Mouse (Mus musculus): ENCODE results near the gene Cox6a1.
"Not testable (repeated sequence)": the region's sequence is repeated elsewhere in the genome, so short reads cannot be mapped to it uniquely, and the experiment has no call there.

Gene Cox6a1

DNA sequence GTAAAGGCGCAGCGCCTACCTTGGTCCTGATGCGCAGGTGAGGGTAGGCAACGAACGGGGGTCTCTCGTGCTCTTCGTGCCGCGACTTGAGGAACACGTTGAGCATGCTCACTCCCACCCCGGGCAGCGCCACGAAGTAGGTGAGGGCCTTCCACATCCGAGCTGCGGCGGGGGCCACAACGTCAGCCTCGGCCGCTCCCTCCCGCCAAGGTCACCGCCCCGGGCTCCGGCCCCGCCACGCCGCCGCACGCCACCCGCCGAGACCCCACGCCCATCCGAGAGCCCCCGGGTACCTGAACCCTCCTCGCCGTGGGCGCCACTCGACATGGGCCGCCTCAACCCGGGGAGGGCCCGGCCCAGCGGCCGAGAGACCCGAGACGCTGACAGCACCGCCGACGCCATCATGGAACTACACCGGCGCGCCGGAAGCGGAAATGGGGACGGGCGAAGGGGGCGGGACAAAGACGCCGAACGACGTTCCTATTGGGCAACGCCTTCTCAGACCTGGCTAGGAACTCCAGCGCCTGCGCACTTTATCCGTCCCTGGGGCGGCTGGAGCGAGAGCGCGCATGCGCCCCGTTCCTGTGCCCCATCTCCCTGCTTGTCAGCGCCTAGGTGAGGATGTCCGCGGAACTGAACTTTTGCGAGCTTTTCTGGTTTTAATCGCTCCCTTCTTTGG lies at the start of gene Cox6a1:
TSS of gene Cox6a1 (minus strand) at position 436 of the 679 bp plus-strand sequence.
- DNase-seq (ENCODE audit: low spot score in 2 of 2): peak; percentile 96 to 98

DNA sequence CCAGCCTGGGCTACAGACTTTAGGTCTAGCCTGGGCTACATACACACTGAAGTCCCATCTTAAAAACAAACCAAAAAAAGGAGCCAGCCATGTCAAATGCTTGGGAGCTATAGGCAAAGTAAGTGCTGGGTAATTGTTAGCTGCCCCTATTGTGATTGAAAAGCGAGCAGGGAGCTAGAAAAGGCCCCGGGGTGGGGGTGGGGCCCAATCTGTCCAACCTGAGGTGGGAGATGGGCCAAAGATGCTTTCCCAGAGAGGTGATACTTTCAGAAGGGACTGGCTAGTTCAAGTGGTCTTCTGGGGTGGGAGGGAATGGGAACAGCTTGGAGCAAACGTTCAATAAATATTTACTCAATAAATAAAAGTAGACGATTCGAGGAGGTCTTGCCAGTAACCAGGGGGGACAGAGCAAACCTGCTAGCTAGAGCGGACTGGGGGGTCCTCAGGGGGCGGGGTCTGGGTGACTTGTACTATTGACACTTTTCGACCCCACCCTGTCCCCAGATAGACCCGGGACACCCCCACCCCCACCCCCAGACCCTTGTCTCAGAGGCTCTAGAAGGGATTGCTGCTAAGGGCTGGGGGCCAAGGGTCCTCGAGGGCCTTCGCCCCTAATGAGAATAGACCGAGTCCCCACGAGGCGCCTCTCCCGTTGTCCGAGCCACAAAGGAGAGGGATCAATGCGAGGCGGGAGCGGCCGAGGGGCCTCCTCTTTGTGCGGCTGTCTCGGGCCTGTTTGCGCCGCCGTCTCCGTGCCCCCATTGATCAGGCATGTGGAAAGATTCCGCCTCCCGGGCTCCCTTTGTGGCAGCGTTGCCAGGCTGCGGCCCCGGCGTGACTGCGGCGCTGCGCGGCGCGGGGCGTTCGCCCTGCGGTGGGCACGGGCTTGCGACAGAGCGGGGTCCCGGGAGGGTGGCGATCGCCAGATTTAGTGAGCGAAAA lies 49.3 kb upstream of the Cox6a1 start:
- DNase-seq (ENCODE audit: low spot score in 2 of 2): no peak

DNA sequence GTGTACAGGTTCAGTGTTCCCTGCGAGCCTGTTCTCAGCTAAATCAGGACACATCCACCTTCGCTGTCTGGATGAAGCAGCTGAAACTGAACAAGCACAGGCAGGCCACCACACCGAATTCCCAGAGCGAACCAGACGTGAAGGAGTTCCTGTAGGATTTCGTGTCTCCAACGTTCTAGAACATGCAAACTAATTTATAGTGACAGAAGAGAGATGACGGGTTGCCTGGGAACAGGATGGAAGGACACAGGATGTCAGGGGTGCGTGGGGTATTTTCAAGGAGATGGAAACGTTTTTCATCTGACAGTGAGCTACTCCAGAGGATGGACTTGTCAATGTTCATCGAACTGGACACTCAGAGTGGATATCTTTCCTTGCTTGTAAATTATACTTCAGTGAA lies 47.9 kb upstream of the Cox6a1 start:
- no peak for DNase-seq (ENCODE audit: low spot score in 2 of 2)

DNA sequence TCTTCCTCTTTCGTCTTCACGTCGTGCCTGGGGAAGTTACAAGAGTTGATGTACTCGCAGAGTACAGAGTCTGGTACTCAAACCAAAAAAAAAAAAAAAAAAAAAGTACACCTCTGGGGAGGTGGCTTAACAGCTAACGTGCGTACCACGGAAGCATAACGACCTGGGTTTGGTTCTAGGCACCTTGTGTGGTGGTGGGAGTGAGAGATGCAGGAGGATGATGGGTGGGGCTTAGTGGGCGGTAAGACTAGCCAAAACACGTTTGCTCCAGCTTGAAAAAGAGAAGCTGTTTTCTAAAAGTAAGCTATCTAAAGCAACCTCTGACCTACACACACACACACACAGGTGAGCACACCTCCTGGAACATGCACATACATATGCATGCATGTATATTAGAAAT lies 46.1 kb upstream of the Cox6a1 start:
- DNase-seq (ENCODE audit: low spot score in 2 of 2): no peak

DNA sequence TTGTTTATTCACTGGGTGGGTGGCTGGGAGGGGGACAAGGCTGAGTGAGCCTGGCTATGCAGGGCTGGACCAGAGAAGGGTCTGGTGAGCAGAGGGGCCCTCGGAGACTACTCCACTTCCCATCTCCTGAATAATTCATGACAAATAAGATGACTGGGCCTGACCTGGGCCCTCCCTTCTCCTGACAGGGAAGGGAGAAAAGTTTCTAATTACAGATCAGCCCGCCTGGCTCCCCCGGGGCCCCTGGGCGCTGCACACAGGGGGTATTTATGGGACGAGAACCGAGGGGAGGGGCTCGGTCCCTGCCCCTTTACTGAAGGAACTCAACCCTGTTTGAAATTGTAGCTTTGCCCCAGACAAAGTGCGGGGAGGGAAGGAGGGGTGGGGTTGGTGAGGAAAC lies 45.4 kb upstream of the Cox6a1 start:
- DNase-seq (ENCODE audit: low spot score in 2 of 2): no peak

DNA sequence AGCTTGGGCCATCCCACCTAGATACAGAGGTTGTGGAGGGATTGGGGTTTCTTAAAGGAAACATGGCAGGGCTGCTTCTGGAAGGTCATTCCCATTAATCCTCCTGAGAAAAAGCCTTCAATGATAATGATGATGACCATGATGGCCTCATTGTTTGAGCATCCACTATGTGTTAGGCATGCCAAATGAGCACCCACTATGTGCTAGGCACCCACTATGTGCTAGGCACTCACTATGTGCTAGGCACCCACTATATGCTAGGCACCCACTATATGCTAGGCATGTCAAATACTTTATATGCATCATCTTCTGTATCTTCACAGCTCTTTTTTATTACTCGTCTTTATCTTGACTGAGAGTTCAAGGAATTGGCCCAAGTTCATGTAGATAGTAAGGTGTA lies 44.2 kb upstream of the Cox6a1 start:
- DNase-seq (ENCODE audit: low spot score in 2 of 2): no peak

DNA sequence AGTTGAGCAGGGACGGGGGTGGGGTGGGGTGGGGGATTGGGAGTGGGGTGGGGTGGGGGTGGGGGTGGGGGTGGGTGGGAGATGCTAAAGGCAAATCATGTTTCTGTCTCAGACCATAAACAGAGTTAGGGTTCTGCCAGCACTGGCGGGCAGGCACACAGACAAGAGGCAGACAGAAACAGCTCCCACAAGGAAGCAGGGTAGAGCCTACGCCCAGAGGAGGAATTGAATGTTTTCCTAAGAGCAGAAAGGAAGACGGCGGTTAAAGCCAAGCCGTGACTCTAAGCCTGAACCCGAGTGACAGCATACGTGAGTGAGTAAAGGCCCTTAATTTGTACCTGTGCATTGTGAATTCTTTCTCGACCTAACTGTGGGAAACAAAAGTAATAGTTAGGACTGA lies 43.2 kb upstream of the Cox6a1 start:
- DNase-seq (ENCODE audit: low spot score in 2 of 2): no peak

DNA sequence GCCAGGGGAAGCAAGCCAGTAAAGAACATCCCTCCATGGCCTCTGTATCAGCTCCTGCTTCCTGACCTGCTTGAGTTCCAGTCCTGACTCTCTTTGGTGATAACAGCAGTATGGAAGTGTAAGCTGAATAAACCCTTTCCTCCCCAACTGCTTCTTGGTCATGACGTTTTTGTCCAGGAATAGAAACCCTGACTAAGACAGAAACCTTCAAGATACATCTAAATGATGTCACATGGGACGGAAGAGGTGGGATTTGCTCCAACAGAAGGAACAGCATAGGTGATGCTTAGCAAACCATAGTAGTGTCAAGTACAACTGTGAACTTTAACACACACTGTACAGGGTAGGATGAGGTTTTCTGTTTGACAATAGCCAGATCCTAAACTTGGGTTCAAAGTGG lies 30.1 kb upstream of the Cox6a1 start:
- not testable (repeated sequence) for DNase-seq (ENCODE audit: low spot score in 2 of 2)

DNA sequence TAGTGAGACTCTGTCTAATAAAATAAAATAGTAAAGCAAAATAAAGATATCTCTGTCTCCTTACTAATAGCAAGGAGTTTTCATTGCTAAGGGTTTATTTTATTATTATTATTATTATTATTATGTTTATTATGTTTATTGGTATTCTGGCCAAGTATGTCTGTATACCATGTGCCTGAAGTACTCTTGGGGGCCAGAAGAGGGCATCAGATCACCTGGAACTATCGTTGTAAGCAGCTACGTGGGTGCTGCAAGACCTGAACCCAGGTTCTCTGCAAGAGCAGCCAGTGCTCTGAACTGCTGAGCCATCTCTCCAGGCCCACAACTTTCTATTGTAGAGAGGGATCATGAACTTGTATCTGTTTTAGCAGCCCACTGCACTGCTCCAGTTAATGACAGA lies 26.7 kb upstream of the Cox6a1 start:
- DNase-seq (ENCODE audit: low spot score in 2 of 2): no peak

DNA sequence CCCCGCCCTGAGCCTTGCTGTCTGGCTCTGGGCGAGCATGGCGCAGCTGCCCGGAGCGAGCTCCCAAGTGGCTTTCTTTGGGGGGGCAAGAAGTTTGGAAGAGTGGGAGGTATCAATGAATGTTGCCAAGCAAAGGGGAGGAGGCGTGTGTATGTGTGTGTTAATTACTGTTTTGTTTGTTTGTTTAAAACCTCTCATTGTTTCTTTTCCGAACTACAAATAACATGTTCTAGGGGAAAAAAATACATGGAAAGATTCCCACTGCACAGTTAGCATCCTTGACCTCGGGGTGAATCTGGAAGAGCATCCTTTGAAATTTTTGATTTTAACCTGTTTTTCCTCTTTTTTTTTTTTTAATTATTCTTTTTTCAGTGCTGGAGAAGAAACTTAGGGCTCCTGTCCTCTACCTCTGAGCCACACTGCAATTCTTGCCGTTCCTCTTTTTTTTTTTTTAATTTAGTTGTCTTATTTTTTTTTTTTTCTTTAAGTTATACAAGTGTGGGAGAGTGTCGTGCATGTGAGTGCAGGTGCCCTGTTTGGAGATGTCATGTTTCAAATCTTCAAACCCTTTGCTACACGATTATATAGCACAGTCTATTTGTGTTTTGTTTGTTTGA lies 25.5 kb upstream of the Cox6a1 start:
- DNase-seq (ENCODE audit: low spot score in 2 of 2): no peak

DNA sequence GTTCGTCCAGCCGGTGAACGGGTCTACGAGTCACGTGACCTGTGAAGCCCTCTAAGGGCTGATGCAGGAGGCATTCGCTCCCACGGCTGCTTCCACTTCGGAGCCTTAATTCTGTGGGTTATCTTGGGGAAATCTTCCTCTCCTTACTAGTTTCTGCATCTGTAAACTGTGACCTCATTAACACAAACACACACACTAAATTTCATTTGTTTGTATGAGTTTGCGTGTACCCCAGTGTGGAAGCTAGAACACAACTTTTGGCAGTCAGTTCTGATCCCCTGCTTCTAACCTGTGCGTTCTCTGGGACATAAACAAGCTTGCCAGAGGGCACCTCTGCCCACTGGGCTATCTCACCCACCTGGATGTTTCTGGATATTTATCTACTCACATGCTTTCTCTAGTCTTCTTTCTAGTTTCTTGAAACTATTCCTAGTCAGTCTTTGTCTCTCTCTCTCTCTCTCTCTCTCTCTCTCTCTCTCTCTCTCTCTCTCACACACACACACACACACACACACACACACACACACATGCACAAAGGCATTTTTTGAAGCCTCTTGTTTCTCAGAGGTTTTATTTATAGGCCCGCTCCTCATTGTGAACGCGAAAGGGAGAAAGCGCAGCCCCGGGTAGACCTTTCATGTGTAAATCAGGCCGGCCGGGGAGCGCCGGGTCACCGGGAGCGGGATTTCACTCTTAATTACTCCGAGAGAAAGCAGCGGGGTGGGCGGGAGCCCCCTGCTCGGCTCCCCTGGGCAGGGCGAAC lies 24.8 kb upstream of the Cox6a1 start:
- no peak for DNase-seq (ENCODE audit: low spot score in 2 of 2)

DNA sequence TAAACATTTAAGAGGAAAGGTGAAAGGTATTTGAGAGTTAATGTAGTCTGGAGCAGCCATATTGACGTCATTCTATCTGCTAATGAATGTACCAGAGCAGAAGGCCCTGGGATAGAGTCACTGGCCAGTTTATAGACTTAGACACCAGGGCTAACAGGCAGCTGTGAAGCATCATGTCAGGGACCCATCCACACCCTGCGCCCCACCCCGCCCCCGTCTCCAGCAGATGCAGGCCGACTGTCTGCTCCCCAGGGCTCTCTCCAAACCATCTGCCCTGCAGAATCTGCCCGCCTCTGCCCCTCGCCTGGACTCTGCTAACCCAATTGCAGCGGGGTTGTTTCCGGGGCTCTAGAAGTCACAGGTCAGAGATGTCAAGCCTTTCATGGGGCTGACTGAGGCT lies 23.0 kb upstream of the Cox6a1 start:
- DNase-seq (ENCODE audit: low spot score in 2 of 2): peak; percentile 14 to 15

DNA sequence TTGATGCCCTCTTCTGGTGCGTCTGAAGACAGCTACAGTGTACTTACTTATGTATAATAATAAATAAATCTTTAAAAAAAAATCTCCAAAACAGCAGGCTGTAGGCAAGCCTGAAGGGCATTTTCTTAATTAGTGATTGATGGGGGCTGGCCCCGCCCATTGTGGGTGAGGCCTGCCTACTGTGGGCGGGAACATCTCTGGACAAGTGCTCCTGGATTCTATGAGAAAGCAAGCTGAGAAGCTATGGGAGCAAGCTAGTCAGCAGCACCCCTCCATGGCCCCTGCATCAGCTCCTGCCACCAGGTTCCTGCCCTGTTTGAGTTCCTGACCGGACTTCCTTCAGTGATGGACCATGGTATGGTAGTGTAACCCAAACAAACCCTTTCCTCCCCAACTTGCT lies 16.0 kb upstream of the Cox6a1 start:
- DNase-seq (ENCODE audit: low spot score in 2 of 2): no peak

DNA sequence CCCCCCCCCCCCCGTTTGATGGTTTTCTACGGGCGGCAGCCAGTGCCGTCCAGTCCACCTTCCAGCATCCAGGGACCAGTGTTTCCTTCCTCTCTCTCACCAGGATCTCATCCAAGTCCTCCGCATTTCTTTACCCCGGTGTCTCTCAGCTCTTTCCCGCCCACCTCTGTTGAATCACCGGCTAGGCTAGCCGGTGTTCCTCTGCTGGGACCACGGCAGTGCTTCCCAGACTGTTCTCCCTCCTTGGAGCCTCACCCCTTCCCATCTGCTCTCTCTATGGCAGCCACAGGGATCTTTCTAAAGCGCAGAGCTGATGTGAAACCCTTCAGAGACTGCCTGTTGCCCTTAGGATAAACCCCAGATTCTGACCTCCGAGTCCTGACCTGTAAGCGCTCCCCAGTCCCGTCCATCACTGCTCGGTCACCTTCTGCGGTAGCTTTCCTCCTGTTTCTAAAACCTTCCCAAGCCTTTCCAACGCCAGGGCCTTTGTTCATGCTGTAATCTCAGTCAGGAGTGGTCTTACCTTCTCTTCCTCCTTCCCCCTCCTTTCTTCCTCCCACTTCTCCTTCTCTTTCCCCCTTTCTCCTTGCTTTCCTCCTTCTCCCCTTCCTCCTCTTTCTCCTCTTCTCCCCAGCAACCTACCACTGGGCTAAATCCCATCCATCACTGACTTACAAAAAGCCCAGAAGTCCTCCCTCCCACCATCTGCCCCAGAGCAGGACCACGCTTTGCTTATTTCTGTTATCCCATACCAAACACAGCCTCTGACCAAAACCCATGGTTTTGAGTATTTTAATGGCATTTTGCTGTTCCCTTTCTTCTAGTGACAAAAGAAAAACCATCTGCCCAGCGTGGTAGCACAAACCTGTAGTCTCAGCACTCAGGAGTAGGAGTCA lies 14.3 kb upstream of the Cox6a1 start:
- DNase-seq (ENCODE audit: low spot score in 2 of 2): no peak

DNA sequence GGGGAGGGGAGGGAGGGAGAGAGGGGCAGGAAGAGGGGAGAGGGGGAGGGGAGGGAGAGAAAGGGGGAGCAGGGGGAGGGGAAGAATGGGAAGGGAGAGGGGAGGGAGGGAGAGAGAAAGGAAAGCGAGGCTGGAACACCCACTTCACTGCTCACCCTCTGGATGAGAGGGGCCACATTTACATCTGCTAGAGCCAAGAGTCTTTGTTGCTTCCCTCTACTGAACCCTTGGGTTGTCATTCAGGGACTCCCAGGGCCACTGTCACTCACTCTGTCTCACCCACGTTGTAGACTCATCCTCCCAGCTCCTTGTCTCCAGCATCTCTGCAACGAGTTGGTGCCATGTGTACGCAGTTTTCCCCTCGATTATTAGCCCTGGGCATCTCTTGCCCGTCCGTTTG lies 13.4 kb upstream of the Cox6a1 start:
- no peak for DNase-seq (ENCODE audit: low spot score in 2 of 2)

DNA sequence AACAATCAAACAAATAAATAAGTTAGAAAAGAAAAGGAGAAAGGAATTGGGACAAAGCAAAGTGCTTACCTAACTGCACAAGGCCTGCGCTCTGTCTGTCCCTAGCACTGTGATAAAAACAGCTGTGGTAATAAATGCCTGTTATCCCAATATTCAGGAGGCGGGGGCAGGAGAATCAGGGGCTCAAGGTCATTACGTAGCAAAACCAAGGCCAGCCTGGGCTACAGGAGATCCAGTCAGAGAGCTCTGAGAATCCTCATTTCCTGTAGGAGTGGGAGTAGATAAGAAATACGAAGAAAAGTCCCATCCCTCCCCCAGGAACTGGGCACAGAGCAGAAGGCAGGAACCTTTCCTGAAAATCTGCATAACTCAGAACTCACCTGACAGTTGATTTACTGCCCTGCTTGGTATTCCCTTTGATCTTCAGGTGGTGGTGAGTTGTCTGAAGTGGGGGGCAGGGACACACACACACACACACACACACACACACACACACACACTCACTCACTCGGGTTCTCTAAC lies 11.1 kb upstream of the Cox6a1 start:
- no peak for DNase-seq (ENCODE audit: low spot score in 2 of 2)

DNA sequence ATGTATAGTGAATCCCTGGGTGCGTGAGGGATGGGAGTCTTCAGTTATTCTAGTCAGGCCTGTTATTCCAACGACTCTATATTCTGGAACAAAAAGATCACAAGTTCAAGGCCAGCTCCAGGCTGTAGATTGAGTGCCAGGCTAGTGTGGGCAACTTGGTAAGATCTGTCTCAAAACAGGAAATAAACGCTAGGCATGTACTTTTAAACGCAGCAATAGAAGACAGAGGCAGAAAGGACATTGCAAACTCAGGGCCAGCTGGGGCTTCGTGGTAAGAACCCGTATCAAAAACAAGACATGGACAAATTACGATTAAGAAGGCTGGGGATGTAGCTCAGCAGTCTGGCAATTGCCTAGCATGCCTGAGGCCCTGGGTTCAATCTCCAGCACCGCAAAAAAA lies 10.7 kb upstream of the Cox6a1 start:
- no peak for DNase-seq (ENCODE audit: low spot score in 2 of 2)

DNA sequence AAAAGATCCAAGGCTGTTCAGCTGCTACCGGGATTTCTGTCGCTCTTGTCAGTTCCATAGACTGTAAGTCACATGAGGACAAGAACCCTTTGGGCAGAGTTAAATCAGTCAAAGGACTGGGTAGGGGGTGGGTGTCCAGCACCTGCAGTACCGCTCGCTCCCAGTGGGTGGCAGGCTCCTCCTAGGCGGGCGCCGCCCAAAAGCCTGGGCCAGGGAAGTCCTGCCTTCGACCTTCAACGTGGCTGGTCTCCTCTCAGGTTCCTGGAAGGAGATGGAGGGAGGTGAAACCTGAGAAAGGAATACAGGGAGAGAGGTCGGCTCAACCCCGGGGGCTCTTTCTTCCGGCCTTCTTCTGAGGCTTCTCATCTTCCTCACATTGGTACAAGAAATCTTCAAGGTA lies 10.1 kb upstream of the Cox6a1 start:
- peak; percentile 72 to 85 for DNase-seq (ENCODE audit: low spot score in 2 of 2)

DNA sequence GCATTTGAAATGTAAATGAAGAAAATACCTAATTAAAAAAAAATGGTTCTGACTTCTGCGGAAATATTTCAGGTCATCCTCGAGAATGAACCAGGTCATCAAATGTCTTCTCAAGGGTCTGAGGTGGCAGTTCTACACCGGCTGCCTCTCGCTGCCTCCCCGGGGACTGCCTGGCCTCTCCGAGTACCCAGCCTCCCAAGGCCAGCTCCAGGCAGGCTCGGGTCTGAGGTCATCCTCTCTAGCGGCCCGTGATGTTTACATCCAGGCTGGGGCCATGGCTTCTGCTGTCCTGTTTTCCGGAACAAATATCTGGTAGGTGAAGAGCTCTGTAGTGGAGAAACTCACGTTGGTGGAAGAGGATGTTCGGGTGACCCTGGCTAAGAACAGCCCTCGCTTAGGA lies 6.3 kb upstream of the Cox6a1 start:
- no peak for DNase-seq (ENCODE audit: low spot score in 2 of 2)

DNA sequence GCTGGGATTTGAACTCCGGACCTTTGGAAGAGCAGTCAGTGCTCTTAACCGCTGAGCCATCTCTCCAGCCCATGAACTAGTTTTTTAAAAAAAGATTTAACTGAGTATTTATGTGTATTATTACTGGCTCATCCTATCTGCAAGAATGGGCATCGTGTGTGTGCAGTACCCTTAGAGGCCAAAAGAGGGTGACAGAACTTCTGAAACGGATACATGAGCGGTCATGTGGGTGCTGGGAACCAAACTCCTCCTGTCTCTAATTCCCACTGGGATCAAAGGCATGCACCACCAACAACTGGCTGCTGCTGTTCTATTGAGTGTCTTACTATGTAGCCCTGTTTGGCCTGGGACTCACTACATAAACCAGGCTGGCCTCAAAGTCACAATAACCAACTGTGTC lies 2.6 kb upstream of the Cox6a1 start:
- DNase-seq (ENCODE audit: low spot score in 2 of 2): no peak

DNA sequence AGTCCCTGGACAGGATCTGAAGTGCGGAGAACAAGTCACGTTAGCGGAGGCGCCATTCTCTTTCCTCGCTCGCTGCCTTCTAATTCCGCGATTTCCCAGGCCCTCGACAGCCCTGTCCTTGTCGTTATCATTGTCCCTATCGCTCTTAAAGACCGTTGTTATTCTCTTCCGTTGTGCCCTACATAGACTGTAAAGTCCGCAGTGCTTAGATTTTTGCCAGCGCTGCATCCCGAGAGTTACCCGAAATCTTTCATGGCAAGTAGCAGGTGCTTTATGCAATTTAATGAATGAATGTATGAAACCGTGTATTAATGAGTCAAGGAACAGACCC lies 409 bp upstream of the Cox6a1 start:
- DNase-seq (ENCODE audit: low spot score in 2 of 2): no peak

Measured in urinary bladder, postnatal 36 days (tissue).